Mouse (Mus musculus): ENCODE results near the gene Gm21721. TPM values are rescaled to one million over a fixed set of nuclear protein-coding genes. Genes with fewer than 3 reads are reported as not detected.
"Not testable (repeated sequence)": the region's sequence is repeated elsewhere in the genome, so short reads cannot be mapped to it uniquely, and the experiment has no call there.

Gene Gm21721
- polyA plus RNA-seq (2015; fragmentation: Nextera tagmentation; extraction: Ambion mirVana), result not detected in 2 replicates

DNA sequence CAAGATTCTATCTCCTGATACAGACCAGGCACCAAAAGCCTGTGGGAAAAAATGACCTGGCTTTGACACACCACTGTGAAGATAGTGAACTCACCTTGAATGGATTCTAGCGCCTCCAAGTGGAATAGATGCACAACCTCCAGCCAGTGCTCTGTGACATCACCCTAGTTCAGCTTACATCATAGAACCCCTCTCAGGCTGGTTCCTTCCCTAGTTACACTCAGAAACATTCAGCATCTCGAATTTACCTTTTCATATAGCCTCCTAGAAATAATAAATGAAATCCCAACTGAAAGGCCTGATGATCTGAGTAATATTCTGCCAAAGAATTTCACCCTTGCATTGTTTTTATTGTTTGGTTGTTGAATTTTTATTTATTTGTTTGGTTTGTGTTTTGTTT is at the start of gene Gm21721:
TSS of gene Gm21721 (minus strand) at position 101 of the 400 bp plus-strand sequence.
- not testable (repeated sequence) for H3K27ac ChIP-seq (replicated peaks); H3K4me2 ChIP-seq; H3K9me3 ChIP-seq; H3K27me3 ChIP-seq (replicated peaks); ATAC-seq (ENCODE audit: extremely low read depth, insufficient number of reproducible peaks, low FRiP score, low TSS enrichment); H3K9ac ChIP-seq; H3K4me3 ChIP-seq; H3K4me1 ChIP-seq; H3K36me3 ChIP-seq
- 20% methylated on average over 1 of the region's 2 CpGs for WGBS

Other genes with a start within 250 kb of the Gm21721 start
- not detected in 2 replicates for gene Gm21292, start 68.3 kb downstream of the Gm21721 start, polyA plus RNA-seq (2015; fragmentation: Nextera tagmentation; extraction: Ambion mirVana)
- gene Gm21812, start 145.0 kb upstream of the Gm21721 start, polyA plus RNA-seq (2015; fragmentation: Nextera tagmentation; extraction: Ambion mirVana), result not detected in 2 replicates
- not detected in 2 replicates for gene Gm21874, start 214.0 kb upstream of the Gm21721 start, polyA plus RNA-seq (2015; fragmentation: Nextera tagmentation; extraction: Ambion mirVana)

Measured in heart, embryonic 13.5 days (tissue).